Mouse (Mus musculus) frontal cortex, postnatal 14 days (tissue): ENCODE measurements at regions not wholly inside any gene's neighbourhood (a gene's known extent, or its start where the extent isn't known, plus 50 kb on each side); places are given as distances from the start of the nearest gene placed in this dataset.
A peak's percentile ranks its signal among the peaks of the same experiment; 100 is the strongest.

Source experiments
- DNase-seq, 2 experiments: peaks; one replicate each; pipeline ENCODE4 v3.0.0; 2022; ENCODE audit warnings: low spot score in 2 of 2

DNA sequence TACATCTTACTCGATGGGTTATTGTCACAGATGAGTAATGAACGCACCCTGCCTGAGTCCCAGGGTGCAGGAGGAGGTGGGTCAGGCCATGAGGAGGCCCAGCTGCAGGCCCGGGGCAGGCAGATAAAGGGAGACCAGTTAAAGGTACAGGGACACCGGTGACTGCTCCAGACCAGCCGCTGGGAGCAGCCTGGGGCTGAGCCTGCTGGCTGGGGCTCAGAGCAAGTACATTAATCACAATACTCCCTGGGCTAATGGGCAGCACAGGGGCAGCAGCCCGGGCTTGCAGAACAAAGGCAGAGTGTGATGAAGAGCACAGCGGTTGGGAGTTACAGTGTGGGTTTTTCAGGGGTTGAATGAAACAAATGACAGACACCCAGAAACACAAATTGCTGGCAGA is 154.4 kb upstream of the Rnf219 start:
- DNase-seq: no peak

DNA sequence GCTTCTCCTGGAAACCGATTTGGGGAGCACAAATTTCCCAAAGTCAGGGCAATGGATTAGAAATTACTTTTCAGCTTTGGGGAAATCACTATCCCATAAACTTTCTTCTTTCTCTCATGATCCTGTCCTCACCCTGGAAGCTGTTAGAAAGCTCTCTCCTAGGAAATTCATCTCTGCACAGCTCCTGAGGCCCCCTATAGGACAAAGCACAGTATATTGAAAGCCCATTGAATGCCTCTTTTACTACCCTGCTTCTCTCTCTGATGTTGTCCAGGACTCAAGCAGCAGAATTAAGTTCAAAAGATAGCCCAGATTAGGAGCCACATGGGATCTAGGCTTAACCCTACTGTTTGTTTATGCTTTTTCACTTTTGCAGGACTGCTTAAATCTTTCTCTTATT is 139.3 kb upstream of the Rnf219 start:
- no peak for DNase-seq

DNA sequence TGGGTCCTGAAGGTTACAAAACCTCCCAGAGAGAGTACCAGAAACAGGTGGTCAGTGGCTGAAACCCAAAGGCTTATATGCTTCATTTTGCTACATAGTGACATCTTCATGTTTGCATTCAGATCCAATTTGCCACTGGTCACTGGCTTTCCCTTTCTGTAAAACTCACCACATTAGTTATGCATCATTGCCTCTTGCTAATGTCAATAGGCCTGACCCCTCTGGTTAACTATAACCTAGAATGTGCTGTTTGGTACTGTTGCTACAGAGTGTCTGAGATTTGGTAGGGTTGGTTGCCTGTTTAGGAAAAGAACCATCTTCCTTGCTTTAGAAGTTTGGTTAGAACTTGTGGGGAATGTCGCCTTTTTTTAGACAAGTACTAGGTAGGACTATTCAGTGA is 136.3 kb upstream of the Rnf219 start:
- no peak for DNase-seq

DNA sequence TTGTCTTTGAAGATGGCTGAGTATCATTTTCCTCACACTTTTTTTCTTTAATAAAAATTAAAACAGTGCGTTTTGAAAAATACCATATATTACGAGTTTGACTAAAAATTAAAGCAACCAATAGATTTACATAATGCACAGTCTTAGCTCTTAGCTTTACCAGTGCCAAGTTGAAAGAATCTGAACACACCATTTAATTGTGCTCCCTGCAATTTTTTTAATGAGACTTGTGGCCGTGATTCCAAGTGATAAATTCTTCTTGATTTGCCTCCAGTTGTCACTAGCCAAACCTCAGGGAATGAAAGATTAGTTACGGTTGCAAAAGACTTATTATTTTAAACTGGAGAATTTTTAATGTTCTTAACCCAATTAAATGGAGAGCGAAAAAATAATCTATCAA is 127.5 kb upstream of the Rnf219 start:
- no peak for DNase-seq

DNA sequence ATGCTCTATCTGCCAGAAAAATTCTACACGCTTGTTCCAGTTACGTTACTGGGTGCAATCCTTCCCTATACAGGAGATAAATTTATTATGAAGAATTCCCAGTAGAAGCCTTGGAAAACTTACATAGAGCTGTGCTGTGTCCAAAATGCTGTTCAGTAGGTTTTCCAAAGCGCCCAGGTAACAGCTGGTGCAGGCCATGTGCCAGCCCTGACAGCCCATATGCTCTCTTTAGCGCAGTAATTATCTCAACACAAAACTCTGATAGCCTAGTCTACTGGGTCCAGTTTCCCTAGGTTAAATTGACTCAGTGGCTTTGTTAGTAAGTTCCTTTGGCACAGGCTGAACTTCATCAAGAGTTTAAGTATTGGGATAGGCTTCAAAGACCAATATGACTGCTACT is 122.2 kb upstream of the Rnf219 start:
- DNase-seq: no peak

DNA sequence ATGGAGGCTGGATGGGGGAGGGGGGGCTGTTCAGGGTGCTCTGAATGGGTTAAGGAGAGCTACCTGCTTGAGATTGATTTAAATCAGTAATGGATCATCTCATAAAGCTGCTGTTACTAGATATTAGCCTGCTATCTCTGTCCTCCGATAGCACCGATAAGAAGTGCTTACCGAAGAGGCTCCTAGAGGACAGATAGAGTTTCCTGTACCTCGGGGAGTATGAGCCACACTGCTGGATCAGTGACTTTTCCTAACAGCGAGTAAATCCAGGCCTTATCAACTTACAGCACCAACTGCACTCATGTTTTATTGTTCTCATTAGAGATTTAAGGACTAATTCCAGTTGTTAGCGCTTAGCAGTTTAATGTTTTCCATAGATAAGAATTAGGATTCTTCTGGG is 120.3 kb upstream of the Rnf219 start:
- no peak for DNase-seq

DNA sequence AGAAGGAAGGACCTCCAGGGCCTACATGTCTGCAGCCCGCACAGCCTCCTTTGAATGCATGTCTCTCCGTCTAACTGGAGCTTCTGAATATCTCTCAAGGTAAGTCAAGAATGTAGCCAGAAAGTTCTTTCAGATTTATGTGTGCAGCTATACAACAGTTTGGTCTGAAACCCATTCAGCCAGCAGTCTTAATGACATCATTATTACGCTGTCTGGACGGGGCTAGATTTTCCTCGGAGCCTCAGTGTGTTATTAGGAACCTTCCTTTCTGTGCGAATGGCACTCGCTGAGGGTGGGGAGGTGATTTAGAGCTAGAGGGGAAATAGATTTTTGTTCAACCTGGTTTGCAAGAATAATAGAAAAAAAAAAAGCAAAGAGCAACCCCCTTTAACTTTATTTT is 116.9 kb upstream of the Rnf219 start:
- no peak for DNase-seq

DNA sequence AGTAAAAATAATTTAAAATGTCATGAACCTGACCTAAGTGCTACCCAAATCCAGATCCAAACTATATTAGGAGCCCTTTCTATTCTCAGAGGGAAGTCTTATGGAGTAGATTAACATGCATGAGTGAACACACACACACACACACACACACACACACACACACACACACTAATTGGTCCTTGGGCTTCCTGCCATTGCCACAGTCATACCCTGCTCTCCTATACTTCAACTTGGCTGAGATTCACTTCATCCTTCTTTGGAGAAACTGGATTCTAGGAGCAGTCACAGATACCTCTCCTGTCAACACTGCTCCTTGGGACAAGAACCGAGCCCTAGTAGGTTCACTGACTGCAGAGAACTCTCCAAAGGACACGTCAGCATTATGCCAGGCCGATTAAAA is 89.0 kb upstream of the Rnf219 start:
- no peak for DNase-seq

DNA sequence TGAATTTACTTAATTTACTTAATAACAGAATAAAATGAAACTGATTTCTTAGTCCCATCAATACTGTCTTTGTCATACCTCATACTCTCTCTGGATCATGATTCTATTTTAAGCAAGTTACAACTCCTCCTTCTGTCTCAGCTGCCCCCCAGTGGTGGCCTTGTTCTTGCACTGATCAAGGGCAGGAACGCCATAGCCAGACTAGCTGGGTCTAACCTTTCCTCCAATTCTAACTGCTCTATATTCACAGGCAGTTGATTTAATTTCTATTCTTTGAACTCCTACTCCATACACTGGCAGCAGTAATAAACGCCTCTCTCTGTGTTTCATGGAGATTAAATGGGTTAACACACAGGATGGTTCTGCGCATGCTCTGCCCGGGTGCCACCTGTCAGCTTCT is 87.9 kb upstream of the Rnf219 start:
- DNase-seq: peak in 1 of 2 experiments; percentile 5

DNA sequence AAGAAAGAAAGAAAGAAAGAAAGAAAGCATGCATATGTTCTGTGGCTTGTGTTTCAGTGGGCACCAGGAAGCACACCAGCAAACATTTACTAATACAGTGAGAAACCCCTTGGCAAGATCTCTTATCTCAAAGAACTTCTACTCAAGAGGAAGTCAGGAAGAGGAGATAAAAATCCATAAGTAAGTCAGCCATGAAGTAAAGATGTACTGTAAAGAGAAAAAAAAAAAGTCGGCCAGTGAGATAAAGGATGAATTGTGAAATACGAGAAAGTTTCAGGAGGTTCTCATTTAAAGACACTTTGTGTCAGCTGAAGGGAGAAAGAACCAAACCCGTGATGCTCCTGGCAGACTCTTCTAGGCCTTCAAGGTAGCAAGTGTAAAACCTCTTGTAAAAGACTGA is 72.4 kb upstream of the Rnf219 start:
- no peak for DNase-seq
